Mouse (Mus musculus) lung, embryonic 16.5 days (tissue): Measurements from ENCODE around the gene Ptch2. TPM values are rescaled to one million over a fixed set of nuclear protein-coding genes. Genes with fewer than 3 reads are reported as not detected.
A peak's percentile ranks its signal among the peaks of the same experiment; 100 is the strongest.

Experiments used
- ATAC-seq: fragments of 200-750 bp; cut with Nextera tagmentation; 2 replicates; pipeline ENCODE4 v1.8.0; 2017; ENCODE audit warnings: low read depth, mild to moderate bottlenecking, moderate library complexity
- H3K27ac ChIP-seq: fragments of 300-500 bp; sonication (generic); 2 replicates; pipeline ENCODE4 v1.5.1; 2014; ENCODE audit warnings: mild to moderate bottlenecking, control low read depth, low read length
- H3K27me3 ChIP-seq: fragments of 300-500 bp; sonication (generic); 2 replicates; pipeline ENCODE4 v1.6.1; 2014; ENCODE audit warnings: low read depth, low read length, mixed read lengths; ENCODE audit not compliant: control insufficient read depth, insufficient read depth
- H3K36me3 ChIP-seq: fragments of 300-500 bp; sonication (generic); 2 replicates; pipeline ENCODE4 v1.6.1; 2014; ENCODE audit warnings: low read length; ENCODE audit not compliant: control insufficient read depth, insufficient read depth
- H3K4me1 ChIP-seq: fragments of 300-500 bp; sonication (generic); replicated peaks from 2 replicates; pipeline ENCODE4 v1.6.1; 2014; ENCODE audit warnings: low read length, mixed read lengths; ENCODE audit not compliant: control insufficient read depth, insufficient read depth
- H3K4me2 ChIP-seq: fragments of 300-500 bp; sonication (generic); 2 replicates; pipeline ENCODE4 v1.6.1; 2014; ENCODE audit warnings: low read depth, low read length, control low read depth
- H3K4me3 ChIP-seq: fragments of 300-500 bp; sonication (generic); 2 replicates; pipeline ENCODE4 v1.5.1; 2014; ENCODE audit warnings: mild to moderate bottlenecking, low read length, control low read depth
- H3K9ac ChIP-seq: fragments of 300-500 bp; sonication (generic); 2 replicates; pipeline ENCODE4 v1.6.1; 2014; ENCODE audit warnings: low read length, control low read depth
- H3K9me3 ChIP-seq: fragments of 300-500 bp; sonication (generic); 2 replicates; pipeline ENCODE4 v1.6.1; 2016; ENCODE audit warnings: low read length; ENCODE audit not compliant: control insufficient read depth
- WGBS: fragments of 180-500 bp; shearing (Covaris S2); extraction: QIAGEN DNeasy Blood & Tissue Kit; methylation state at CpG from one replicate; pipeline ENCODE4 v1.1.7; 2014; 5-methylcytosine and 5-hydroxymethylcytosine counted together
- polyA plus RNA-seq: library from polyadenylated mRNA; unstranded; fragments of >200 nt; fragmentation: Nextera tagmentation; extraction: Ambion mirVana; gene quantifications from 2 replicates; pipeline ENCODE4 v1.2.1, GENCODE M21; 2015

The Ptch2 gene
- polyA plus RNA-seq, 1 experiment from 2014 or later: 5.3 TPM

DNA sequence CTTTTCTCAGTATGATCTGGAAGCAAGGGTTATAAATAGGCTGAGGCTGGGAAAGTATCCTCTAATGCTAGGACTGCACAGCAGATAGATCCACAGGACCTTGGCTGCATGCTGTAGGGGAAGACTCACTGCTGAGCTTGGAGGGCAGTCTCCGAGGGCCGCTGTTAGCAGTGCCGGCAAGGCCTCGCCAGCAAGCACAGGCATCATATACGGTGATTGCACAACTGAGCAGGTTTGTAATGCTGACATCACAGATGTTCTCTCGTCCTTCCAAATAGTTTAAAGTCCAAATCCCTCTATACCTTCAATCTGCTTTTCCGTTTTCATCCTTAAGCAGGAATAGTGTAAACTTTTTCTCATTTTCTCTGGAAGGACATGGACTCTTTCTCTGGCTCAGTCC lies 27.8 kb upstream of the Ptch2 start:
- Histone ChIP-seq H3K4me3 (no peak overlapping the region), H3K9ac (no peak overlapping the region), H3K4me1 (no peaks in the 10 kb centered on the region), H3K36me3 (peaks cover 9% of the 10 kb centered on the region), H3K9me3 (no peaks in the 10 kb centered on the region), H3K27ac (no peak overlapping the region), H3K4me2 (no peak overlapping the region), H3K27me3 (no peaks in the 10 kb centered on the region)
- no peak for ATAC-seq
- 92% methylated on average over 7 of the region's 7 CpGs for WGBS

DNA sequence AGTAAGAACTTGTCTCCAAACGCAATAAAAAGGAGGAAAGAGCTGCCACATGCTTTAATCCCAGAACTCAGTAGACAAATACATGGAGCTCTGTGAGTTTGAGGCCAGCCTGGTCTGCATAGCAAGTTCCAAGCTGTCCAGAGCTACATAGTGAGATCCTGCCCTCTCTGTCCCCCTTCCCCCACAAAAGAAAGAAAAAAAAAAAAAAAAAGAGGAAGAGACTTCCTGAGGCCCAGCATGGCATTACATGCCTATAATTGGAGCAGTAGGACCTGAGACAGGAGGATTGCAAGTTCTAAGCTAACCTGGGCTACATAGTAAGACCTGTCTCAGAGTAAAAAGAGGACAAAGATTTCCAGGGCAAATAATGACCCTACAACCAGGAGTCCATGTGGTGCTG lies 26.2 kb upstream of the Ptch2 start:
- H3K36me3 ChIP-seq: peaks cover 9% of the 10 kb centered on the region
- ATAC-seq: no peak
- H3K4me1 ChIP-seq: no peaks in the 10 kb centered on the region
- no peak overlapping the region for H3K9ac ChIP-seq
- WGBS: 85% methylated on average over 1 of the region's 1 CpGs
- no peaks in the 10 kb centered on the region for H3K9me3 ChIP-seq
- no peaks in the 10 kb centered on the region for H3K27me3 ChIP-seq
- no peak overlapping the region for H3K4me2 ChIP-seq
- H3K27ac ChIP-seq: no peak overlapping the region
- H3K4me3 ChIP-seq: no peak overlapping the region

DNA sequence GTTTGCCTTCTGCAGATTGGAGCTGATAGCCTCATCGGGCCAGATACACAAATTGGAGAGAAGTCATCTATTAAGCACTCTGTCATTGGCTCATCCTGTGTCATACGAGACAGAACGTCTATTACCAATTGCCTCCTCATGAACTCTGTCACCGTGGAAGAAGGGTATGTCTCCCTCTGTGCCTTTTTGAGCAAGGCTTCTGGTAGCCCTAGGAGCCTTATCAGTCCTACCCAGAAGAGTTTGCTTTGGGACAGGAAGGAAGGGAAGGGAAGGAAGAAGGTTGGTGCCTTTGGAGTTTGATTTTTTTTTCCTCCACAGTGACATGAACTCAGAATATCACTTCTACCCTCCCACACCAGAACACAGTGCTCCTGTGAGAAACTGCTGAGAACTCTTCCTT lies 25.3 kb upstream of the Ptch2 start:
- no peaks in the 10 kb centered on the region for H3K4me1 ChIP-seq
- no peak overlapping the region for H3K4me3 ChIP-seq
- H3K36me3 ChIP-seq: peaks cover 9% of the 10 kb centered on the region
- no peaks in the 10 kb centered on the region for H3K27me3 ChIP-seq
- no peak for ATAC-seq
- no peak overlapping the region for H3K4me2 ChIP-seq
- no peak overlapping the region for H3K27ac ChIP-seq
- no peaks in the 10 kb centered on the region for H3K9me3 ChIP-seq
- no peak overlapping the region for H3K9ac ChIP-seq
- 68% methylated on average over 4 of the region's 4 CpGs for WGBS

DNA sequence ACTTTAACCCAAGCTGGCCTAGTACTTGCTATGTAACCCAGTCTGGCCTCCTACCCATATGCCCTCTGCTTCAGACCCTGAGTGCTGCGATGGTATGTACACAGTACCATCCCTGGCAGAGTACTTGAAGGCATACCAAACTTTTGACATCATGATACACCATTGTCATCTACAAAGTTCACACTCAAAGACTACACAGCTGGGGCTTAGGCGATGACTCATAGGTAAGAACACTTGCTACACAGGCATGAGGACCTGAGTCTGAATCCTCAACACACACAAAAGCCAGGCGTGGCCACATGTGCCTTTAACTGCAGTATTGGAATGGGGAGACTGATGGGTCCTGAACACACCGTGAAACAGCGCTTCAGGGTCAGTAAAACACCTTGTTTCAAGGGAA lies 24.7 kb upstream of the Ptch2 start:
- Histone ChIP-seq H3K36me3 (peaks cover 9% of the 10 kb centered on the region), H3K9me3 (no peaks in the 10 kb centered on the region), H3K9ac (no peak overlapping the region), H3K27me3 (no peaks in the 10 kb centered on the region), H3K4me2 (no peak overlapping the region), H3K4me3 (no peak overlapping the region), H3K4me1 (no peaks in the 10 kb centered on the region), H3K27ac (no peak overlapping the region)
- ATAC-seq: no peak
- WGBS: 81% methylated on average over 5 of the region's 5 CpGs

DNA sequence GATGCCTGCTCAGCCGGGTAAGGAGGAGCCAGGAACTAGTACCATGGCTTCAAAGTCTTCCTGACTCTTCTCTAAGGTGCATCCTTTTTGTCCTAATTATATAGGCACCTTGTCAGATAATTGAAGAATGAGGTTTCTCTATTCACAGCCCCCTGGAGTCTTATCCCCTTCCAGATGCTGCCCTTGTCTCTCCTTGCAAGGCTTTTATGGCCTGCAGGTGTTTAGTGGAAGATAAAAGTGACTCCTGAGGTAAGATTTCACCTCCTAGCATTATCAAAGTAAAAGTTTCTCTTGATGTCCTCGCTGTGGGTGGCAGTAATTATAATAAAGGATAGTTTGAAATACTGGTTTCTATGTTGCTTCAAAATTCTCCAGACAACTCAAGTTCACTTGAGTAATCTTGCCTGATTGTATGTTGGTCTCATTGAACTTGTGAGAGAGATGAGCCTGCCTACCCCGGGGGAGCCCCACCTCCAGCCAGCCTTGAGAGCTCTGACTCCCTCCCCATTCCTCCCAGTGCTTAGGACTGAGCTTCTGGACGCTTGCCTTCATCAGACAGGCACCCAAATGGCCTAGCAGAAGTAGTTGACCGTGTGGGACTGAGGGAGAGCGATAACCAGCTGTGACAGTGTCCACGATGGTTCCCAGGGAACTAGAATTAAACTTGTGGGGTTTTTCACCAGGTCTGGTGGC lies 7.8 kb upstream of the Ptch2 start:
- ATAC-seq: no peak
- peaks cover 4% of the 10 kb centered on the region; the same call in 1 of the 2 replicates for H3K36me3 ChIP-seq
- WGBS: 72% methylated on average over 7 of the region's 7 CpGs

DNA sequence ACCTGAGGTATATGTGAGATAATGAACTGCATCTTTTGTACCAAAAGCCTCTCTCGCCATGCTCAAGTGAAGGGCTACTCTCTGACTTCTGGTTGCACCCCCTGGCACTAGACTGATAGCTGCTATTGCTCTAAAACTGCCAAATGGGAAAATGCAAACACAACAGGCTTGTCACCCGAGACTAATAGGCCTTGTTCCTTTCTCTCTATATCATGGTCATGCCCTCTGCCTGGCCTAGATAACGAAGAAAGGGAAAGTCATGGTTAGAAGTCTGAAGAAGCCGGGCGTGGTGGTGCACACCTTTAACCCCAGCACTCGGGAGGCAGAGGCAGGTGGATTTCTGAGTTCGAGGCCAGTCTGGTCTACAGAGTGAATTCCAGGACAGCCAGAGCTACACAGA lies 5.3 kb upstream of the Ptch2 start:
- Histone ChIP-seq H3K9ac (no peak overlapping the region), H3K36me3 (peaks cover 2% of the 10 kb centered on the region; the same call in 1 of the 2 replicates), H3K4me2 (no peak overlapping the region), H3K27ac (no peak overlapping the region), H3K27me3 (no peaks in the 10 kb centered on the region), H3K4me1 (peaks cover 6% of the 10 kb centered on the region; the same call in 1 of the 2 replicates), H3K9me3 (no peaks in the 10 kb centered on the region), H3K4me3 (no peak overlapping the region)
- WGBS: 66% methylated on average over 7 of the region's 7 CpGs
- no peak for ATAC-seq

More for the DNA sequence above, 7.8 kb upstream of the Ptch2 start:
- no peak overlapping the region for H3K4me3 ChIP-seq
- H3K27ac ChIP-seq: no peak overlapping the region
- no peak overlapping the region for H3K4me2 ChIP-seq
- no peaks in the 10 kb centered on the region for H3K4me1 ChIP-seq
- no peaks in the 10 kb centered on the region for H3K27me3 ChIP-seq
- H3K9me3 ChIP-seq: no peaks in the 10 kb centered on the region
- H3K9ac ChIP-seq: no peak overlapping the region

DNA sequence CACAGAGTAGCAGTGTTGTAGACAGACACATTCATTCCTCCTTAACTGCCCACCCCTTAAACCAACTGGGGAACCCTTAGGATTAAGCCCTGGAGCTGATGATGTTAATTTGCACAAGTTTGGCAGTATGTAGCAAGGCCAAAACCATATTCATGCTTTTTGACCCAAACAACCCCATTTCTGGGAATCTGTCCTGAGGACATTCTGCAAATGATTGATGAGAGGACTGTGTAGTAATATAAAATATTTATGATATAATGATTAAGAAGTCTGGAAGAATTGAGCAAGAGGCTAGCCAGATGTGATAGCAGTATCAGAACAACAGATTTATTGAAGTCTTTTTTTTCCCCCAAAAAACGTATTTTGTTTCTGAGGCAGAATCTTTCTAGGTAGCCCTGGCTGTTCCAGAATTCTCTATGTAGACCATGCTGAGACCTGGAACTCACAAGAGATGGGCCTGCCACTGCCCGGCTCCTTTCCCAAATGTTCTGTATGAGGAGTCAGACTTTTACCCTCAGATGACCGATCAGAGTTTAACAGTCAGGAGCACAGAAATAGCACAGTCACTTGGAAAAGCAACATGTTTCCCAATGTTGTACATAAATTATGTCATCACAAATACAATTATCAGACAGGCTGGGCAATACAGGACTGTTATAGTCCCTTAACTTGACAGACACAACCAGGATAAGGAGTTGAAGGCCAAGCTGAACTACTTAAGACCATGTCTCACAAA lies 1.1 kb upstream of the Ptch2 start:
- no peak for ATAC-seq
- H3K27me3 ChIP-seq: no peaks in the 10 kb centered on the region
- H3K4me2 ChIP-seq: no peak overlapping the region
- no peaks in the 10 kb centered on the region for H3K36me3 ChIP-seq
- no peak overlapping the region; the same call in 1 of the 2 replicates for H3K27ac ChIP-seq
- H3K9ac ChIP-seq: no peak overlapping the region
- H3K4me1 ChIP-seq: peaks cover 31% of the 10 kb centered on the region
- H3K9me3 ChIP-seq: no peaks in the 10 kb centered on the region
- 62% methylated on average over 3 of the region's 3 CpGs for WGBS
- H3K4me3 ChIP-seq: no peak overlapping the region

DNA sequence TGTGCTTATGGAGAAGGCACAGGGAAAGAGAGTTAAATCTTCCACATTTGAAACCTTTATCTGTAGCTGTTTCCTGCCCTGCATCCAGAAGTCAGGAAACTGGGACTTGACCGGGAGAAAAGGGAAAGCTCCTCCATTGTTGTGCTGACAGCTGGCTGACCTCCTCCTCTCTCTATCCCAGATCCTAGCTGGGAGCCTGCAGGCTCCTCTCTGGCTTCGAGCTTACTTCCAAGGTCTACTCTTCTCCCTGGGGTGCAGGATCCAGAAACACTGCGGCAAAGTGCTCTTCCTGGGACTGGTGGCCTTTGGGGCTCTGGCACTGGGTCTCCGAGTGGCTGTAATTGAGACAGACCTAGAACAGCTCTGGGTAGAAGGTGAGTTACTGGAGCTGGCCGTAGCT lies 791 bp downstream of the Ptch2 start:
- Histone ChIP-seq H3K4me1 (peaks cover 34% of the 10 kb centered on the region), H3K27ac (peak overlapping the region; percentile 78), H3K27me3 (no peaks in the 10 kb centered on the region), H3K9me3 (no peaks in the 10 kb centered on the region), H3K9ac (peak overlapping the region; percentile 68), H3K4me3 (peak overlapping the region; percentile 76), H3K4me2 (peak overlapping the region; percentile 98), H3K36me3 (no peaks in the 10 kb centered on the region)
- WGBS: 4% methylated on average over 5 of the region's 5 CpGs
- no peak for ATAC-seq

DNA sequence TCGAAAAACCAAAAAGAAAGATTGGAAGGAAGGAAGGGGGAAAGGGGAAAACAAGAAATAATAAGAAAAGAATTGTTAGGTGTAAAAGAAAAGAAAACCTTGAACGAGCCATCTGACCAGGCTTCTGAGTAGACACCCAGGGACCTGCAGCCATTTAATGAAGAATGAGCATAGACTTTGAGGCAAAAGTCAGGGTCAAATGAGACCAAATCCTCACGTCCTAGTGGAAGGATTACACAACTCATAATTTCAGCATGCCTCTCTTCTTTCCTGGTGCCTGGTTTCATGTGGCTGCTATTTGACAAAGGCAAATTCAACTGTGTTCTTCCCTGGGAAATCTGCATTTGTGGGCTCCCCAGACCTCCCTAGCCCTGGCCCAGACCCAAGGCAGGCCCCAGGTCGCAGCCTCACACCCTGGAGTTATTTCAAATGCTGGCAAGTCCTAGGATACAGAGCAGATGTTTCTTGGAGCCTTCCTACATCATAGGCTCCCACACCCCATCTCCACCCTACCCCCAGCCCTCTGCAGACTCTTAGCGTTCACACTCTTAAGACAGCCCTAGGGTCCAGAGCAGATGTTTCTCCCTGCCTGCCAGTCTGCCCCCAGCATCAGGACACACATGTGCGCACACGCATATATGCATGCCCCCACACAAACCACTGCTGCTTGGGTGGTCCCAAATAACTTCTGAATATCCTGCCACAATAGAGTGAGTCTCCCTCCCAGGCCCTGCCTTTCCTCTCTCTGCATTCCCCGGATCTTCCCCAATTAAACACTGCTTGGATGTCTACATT lies 2.3 kb downstream of the Ptch2 start:
- Histone ChIP-seq H3K4me1 (peaks cover 34% of the 10 kb centered on the region), H3K4me3 (no peak overlapping the region), H3K9me3 (no peaks in the 10 kb centered on the region), H3K4me2 (peak overlapping the region; percentile 98), H3K9ac (peak overlapping the region; percentile 9; the same call in 1 of the 2 replicates), H3K27me3 (no peaks in the 10 kb centered on the region), H3K36me3 (no peaks in the 10 kb centered on the region; the same call in 1 of the 2 replicates), H3K27ac (peak overlapping the region; percentile 73)
- 48% methylated on average over 8 of the region's 8 CpGs for WGBS
- ATAC-seq: peak; percentile 81
